Mouse (Mus musculus) C2C12 (cell line): Measurements from ENCODE around the gene Rere.

Experiments used
- CTCF ChIP-seq: IDR thresholded peaks from one replicate; pipeline ENCODE4 v1.5.1; 2011; ENCODE audit not compliant: control insufficient read depth, insufficient read depth, insufficient read length
- FOSL1 ChIP-seq: IDR thresholded peaks from one replicate; pipeline ENCODE4 v1.8.0; 2011; ENCODE audit warnings: mild to moderate bottlenecking, low read length; ENCODE audit not compliant: poor library complexity, insufficient read depth, severe bottlenecking
- MAX ChIP-seq: IDR thresholded peaks from one replicate; pipeline ENCODE4 v1.6.1; 2011; ENCODE audit warnings: mild to moderate bottlenecking, control low read depth
- MYOG ChIP-seq: IDR thresholded peaks from one replicate; pipeline ENCODE4 v1.6.1; 2011; ENCODE audit not compliant: control insufficient read depth, insufficient read length; ENCODE audit errors: extremely low read depth

- no peak for TF ChIP-seq MYOG
- TF ChIP-seq CTCF = no peak
- no peak for TF ChIP-seq MAX
- TF ChIP-seq FOSL1 = no peak
These were observed 341.2 kb downstream of the Rere start for GRCm38 (mm10) chr4:150622641-150623040.
